Mouse (Mus musculus) C2C12 (cell line): Measurements from ENCODE around the gene Vasn. TPM values are rescaled to one million over a fixed set of nuclear protein-coding genes. Genes with fewer than 3 reads are reported as not detected.

Experiments
- H3K27me3 ChIP-seq: one replicate; pipeline ENCODE4 v1.6.1; 2011; ENCODE audit not compliant: control insufficient read depth, insufficient read depth, insufficient read length
- H3K36me3 ChIP-seq: one replicate; pipeline ENCODE4 v1.6.1; 2011; ENCODE audit not compliant: control insufficient read depth, insufficient read depth
- H3K4me3 ChIP-seq: one replicate; pipeline ENCODE4 v1.5.1; 2011; ENCODE audit warnings: mild to moderate bottlenecking, control low read depth; ENCODE audit not compliant: poor library complexity, insufficient read depth, severe bottlenecking
- H3K79me2 ChIP-seq: one replicate; pipeline ENCODE4 v1.6.1; 2011; ENCODE audit not compliant: control insufficient read depth, insufficient read depth
- H3K79me3 ChIP-seq: one replicate; pipeline ENCODE4 v1.6.1; 2011; ENCODE audit warnings: low read depth, control low read depth
- H3ac ChIP-seq: one replicate; pipeline ENCODE3; 2011; ENCODE audit warnings: low read depth; ENCODE audit not compliant: control insufficient read depth, insufficient read length
- CEBPB ChIP-seq: IDR thresholded peaks from one replicate; pipeline ENCODE4 v1.6.1; 2011; ENCODE audit warnings: low read depth, mild to moderate bottlenecking, control low read depth, moderate library complexity
- CTCF ChIP-seq: IDR thresholded peaks from one replicate; pipeline ENCODE4 v1.5.1; 2011; ENCODE audit not compliant: control insufficient read depth, insufficient read depth, insufficient read length
- FOSL1 ChIP-seq: IDR thresholded peaks from one replicate; pipeline ENCODE4 v1.8.0; 2011; ENCODE audit warnings: mild to moderate bottlenecking, low read length; ENCODE audit not compliant: poor library complexity, insufficient read depth, severe bottlenecking
- MAX ChIP-seq: IDR thresholded peaks from one replicate; pipeline ENCODE4 v1.6.1; 2011; ENCODE audit warnings: mild to moderate bottlenecking, control low read depth
- MYOD1 ChIP-seq: IDR thresholded peaks from one replicate; pipeline ENCODE4 v1.6.1; 2011; ENCODE audit warnings: low read depth; ENCODE audit not compliant: control insufficient read depth, insufficient read length
- MYOG ChIP-seq: IDR thresholded peaks from one replicate; pipeline ENCODE4 v1.6.1; 2011; ENCODE audit not compliant: control insufficient read depth, insufficient read length; ENCODE audit errors: extremely low read depth
- USF1 ChIP-seq: IDR thresholded peaks from one replicate; pipeline ENCODE4 v1.6.1; 2011; ENCODE audit warnings: low read depth, mild to moderate bottlenecking, control low read depth, moderate library complexity
- polyA plus RNA-seq: library from polyadenylated mRNA; unstranded; fragments of >200 nt; fragmentation: generic; extraction: Trizol; gene quantifications from one replicate; pipeline ENCODE4 v1.2.1, GENCODE M21; 2012; ENCODE audit warnings: missing spikeins

The Vasn gene
- polyA plus RNA-seq, 1 experiment, result 49.6 TPM

- Histone ChIP-seq H3K79me2 (peaks cover 100% of the 10 kb centered on the region), H3K27me3 (no peaks in the 10 kb centered on the region), H3ac (no peak overlapping the region), H3K4me3 (no peak overlapping the region), H3K36me3 (peaks cover 8% of the 10 kb centered on the region), H3K79me3 (peaks cover 94% of the 10 kb centered on the region)
- TF ChIP-seq MAX, result no peak
- no peak for TF ChIP-seq MYOG
- TF ChIP-seq CTCF, result no peak
- no peak for TF ChIP-seq MYOD1
- TF ChIP-seq USF1, result no peak
- no peak for TF ChIP-seq CEBPB
- TF ChIP-seq FOSL1, result no peak
Measured at GRCm38 (mm10) chr16:4603453-4603837, 36.3 kb upstream of the Vasn start.

DNA sequence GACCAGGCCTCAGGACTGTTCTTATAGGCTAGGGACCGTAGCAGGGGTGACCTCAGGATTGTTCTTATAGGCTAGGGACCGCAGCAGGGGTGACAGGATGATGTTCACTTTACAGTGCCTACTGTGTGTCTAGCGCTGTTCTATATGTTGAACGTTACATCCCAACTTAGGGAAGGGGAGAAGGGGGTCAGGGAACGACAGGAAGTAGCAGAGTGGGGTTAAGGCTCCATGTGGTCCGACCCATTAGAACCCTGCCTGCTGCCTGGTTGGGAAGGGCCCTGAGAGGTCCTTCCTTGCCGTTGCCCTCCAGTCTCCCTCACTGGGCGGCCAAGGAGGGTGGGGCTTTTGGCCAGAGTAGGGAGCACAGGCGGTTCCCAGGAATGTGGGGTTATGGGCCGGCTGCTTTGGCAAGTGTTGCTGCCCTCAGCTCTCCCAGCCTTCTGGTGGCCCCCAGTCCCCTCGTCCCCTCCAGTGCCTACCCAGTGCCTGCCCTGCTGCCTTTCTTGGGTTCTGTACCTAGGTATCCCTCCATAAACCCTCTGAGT, 35.4 kb upstream of the Vasn start:
- H3K79me2 ChIP-seq, result peaks cover 100% of the 10 kb centered on the region
- TF ChIP-seq CTCF (no peak), MYOG (no peak), FOSL1 (no peak)
- no peak overlapping the region for H3K4me3 ChIP-seq
- H3K79me3 ChIP-seq, result peaks cover 91% of the 10 kb centered on the region
- no peaks in the 10 kb centered on the region for H3K27me3 ChIP-seq
- H3ac ChIP-seq, result no peak overlapping the region
- peaks cover 14% of the 10 kb centered on the region for H3K36me3 ChIP-seq

DNA sequence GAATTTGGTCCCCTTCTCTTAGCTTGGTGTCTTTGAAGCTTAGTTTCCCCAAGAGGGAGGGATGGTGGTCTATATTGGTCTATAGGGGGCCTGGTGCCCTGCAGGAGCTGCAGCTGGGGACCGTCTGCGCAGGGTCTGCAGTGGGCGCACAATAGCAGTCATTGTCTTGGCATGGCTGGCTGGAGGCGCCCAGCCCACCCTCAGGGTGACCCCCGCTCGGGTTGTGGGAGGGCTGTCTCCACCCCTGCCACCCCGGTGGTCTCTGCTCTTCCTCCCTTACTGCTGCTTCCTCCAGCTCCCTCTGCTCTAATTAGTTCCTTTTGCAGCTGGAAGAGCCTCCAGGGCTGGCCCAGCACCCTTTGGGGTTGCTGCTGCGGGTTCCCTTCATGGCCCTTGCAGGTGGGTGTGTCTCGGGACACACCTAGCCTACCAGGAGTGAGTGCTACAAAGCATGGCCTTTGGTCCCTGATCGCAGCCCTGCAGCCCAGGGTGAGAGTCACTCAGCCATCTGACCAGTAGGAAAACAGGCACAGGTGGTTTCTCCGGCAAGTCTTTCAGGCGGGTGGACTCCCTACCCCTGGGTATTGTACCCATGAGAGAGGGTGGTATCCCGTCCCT, 34.1 kb upstream of the Vasn start:
- H3K79me2 ChIP-seq, result peaks cover 97% of the 10 kb centered on the region
- no peaks in the 10 kb centered on the region for H3K27me3 ChIP-seq
- H3K4me3 ChIP-seq, result no peak overlapping the region
- H3K79me3 ChIP-seq, result peaks cover 79% of the 10 kb centered on the region
- peaks cover 22% of the 10 kb centered on the region for H3K36me3 ChIP-seq
- TF ChIP-seq MYOD1 (no peak), USF1 (no peak), FOSL1 (no peak), MAX (no peak), MYOG (no peak), CEBPB (no peak), CTCF (no peak)
- H3ac ChIP-seq, result no peak overlapping the region

DNA sequence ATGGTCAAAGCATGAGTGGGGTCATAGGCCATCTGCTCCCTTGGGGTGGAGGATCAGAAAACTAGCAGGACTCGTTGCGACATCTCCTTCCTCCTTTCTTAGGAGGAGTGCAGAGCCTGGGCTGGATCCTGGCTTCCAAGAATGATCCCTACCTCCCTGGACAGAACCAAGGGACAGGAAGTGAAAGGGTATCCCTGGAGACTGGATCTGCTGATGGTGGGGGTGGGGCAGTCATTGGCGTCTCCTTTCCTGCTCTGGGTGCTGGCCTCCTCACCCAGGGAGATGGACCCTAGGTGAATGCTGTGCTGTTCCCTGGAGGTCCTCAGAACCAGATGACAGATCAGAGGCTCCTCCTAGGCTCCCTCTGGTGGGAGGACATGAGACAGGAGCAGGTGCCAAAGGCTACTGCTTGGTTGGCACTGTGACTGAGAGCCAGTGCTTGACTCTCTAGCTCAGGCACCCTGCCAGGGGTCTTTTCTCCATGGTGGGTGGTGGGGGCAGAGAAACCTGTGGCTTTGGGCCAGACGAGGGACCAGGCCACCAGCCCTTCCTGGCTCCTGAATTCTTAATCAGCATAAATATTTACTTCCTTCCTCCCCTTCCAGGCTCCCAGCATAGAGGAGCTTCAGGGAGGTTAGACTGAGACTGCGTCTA, 33.2 kb upstream of the Vasn start:
- peaks cover 87% of the 10 kb centered on the region for H3K79me2 ChIP-seq
- H3K36me3 ChIP-seq, result peaks cover 27% of the 10 kb centered on the region
- no peak overlapping the region for H3K4me3 ChIP-seq
- no peaks in the 10 kb centered on the region for H3K27me3 ChIP-seq
- TF ChIP-seq MYOD1 (no peak), CEBPB (peak; percentile 65), CTCF (peak; percentile 44)
- H3K79me3 ChIP-seq, result peaks cover 70% of the 10 kb centered on the region
- no peak overlapping the region for H3ac ChIP-seq

DNA sequence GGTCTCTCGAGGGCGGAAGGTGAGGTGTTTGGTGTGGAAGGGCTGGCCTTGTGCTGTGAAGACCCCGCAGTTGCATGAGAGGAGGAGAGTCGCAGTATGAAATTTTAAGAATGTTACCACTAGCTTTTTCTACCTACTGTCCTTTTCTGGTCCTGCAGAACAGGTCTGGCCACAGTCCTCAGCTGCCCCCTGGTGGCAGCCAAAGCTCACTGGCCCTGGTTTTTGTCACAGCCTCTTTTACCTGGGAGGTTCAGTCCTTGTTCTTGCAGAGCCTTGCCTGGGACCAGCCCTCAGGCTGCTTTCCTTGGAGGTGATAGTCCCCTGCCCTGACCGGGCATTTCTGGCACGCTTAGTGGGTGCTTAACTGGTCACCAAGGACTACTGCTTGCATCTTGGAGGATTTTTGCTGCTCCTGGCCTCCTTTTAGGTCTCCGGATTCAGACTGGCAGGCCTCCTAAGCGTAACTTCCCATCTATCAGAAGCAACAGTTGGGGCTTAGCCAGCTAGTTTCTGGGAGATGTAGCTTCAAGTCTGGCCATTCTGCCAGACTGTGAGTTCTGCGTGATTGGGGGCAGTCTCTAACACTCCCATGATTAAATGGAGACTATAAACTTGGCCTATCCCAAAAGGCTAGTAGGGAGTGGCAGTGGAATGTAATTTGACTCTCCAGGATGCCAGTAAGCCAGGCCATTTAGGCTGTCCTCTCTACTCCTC, 31.8 kb upstream of the Vasn start:
- no peaks in the 10 kb centered on the region for H3K27me3 ChIP-seq
- no peak overlapping the region for H3K4me3 ChIP-seq
- peaks cover 73% of the 10 kb centered on the region for H3K79me2 ChIP-seq
- H3K79me3 ChIP-seq, result peaks cover 56% of the 10 kb centered on the region
- TF ChIP-seq FOSL1 (no peak), CEBPB (no peak), CTCF (peak; percentile 55)
- H3ac ChIP-seq, result no peak overlapping the region
- peaks cover 38% of the 10 kb centered on the region for H3K36me3 ChIP-seq

DNA sequence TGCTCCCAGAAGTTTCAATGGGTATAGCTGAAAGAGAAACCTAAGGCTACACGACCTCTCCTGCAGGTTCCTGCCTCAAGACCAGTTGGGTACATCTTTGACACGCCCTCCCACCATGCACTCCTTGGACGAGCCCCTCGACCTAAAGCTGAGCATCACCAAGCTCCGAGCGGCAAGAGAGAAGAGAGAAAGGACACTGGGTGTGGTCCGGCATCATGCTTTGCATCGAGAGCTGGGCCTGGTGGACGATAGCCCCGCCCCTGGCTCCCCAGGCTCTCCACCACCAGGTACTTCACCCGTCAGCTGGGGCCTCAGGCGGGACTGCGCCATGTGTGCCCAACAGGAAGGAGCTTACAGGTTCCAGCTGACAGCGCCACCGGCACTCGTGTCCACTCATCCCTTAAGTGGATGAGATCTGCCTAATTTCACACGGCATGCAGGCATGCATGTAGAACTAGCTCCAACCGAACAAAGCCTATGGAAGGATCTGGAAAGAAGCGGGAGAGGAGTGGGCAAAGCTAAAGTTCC, 31.1 kb upstream of the Vasn start:
- H3K36me3 ChIP-seq, result peaks cover 43% of the 10 kb centered on the region
- no peak overlapping the region for H3K4me3 ChIP-seq
- H3K79me3 ChIP-seq, result peaks cover 50% of the 10 kb centered on the region

More for the DNA sequence above, 31.1 kb upstream of the Vasn start:
- Histone ChIP-seq H3K27me3 (no peaks in the 10 kb centered on the region), H3K79me2 (peaks cover 67% of the 10 kb centered on the region), H3ac (no peak overlapping the region)
- TF ChIP-seq MYOG (no peak), CTCF (no peak), MYOD1 (no peak), CEBPB (no peak), MAX (no peak), FOSL1 (no peak), USF1 (no peak)
